Mouse (Mus musculus) heart, embryonic 12.5 days (tissue): ENCODE measurements around the gene Tjap1. TPM values are rescaled to one million over a fixed set of nuclear protein-coding genes. Genes with fewer than 3 reads are reported as not detected.

Experiments
- ATAC-seq: fragments of 200-750 bp; cut with Nextera tagmentation; 2 replicates; pipeline ENCODE4 v1.8.0; 2017; ENCODE audit warnings: moderate TSS enrichment, moderate library complexity; ENCODE audit not compliant: insufficient number of reproducible peaks, low FRiP score
- H3K27ac ChIP-seq: fragments of 300-500 bp; sonication (generic); 2 replicates; pipeline ENCODE4 v1.5.1; 2016; ENCODE audit warnings: mild to moderate bottlenecking, moderate library complexity; ENCODE audit not compliant: poor library complexity, severe bottlenecking
- H3K27me3 ChIP-seq: fragments of 300-500 bp; sonication (generic); replicated peaks from 2 replicates; pipeline ENCODE4 v1.6.1; 2016; ENCODE audit warnings: mild to moderate bottlenecking, moderate library complexity
- H3K36me3 ChIP-seq: fragments of 300-500 bp; sonication (generic); 2 replicates; pipeline ENCODE4 v1.6.1; 2016; ENCODE audit warnings: mild to moderate bottlenecking, moderate library complexity
- H3K4me1 ChIP-seq: fragments of 300-500 bp; sonication (generic); replicated peaks from 2 replicates; pipeline ENCODE4 v1.6.1; 2016; ENCODE audit warnings: mild to moderate bottlenecking
- H3K4me2 ChIP-seq: fragments of 300-500 bp; sonication (generic); 2 replicates; pipeline ENCODE4 v1.6.1; 2016; ENCODE audit warnings: mild to moderate bottlenecking, moderate library complexity
- H3K4me3 ChIP-seq: fragments of 300-500 bp; sonication (generic); 2 replicates; pipeline ENCODE4 v1.5.1; 2016; ENCODE audit warnings: mild to moderate bottlenecking
- H3K9ac ChIP-seq: fragments of 300-500 bp; sonication (generic); 2 replicates; pipeline ENCODE4 v1.6.1; 2016; ENCODE audit warnings: mild to moderate bottlenecking, moderate library complexity
- H3K9me3 ChIP-seq: fragments of 300-500 bp; sonication (generic); replicated peaks from 2 replicates; pipeline ENCODE4 v1.6.1; 2016; ENCODE audit warnings: mild to moderate bottlenecking, moderate library complexity
- WGBS: fragments of 180-500 bp; shearing (Covaris S2); methylation state at CpG from one replicate; pipeline ENCODE4 v1.1.7; 2016; 5-methylcytosine and 5-hydroxymethylcytosine counted together
- polyA plus RNA-seq: library from polyadenylated mRNA; unstranded; fragments of >200 nt; fragmentation: Nextera tagmentation; extraction: Ambion mirVana; gene quantifications from 2 replicates; pipeline ENCODE4 v1.2.1, GENCODE M21; 2016

Tjap1 gene
- polyA plus RNA-seq, 1 experiment from 2014 or later = 44.1 TPM

GRCm38 (mm10) chr17:46283140-46283539, 314 bp upstream of the Tjap1 start:
- H3K9me3 ChIP-seq = no peaks in the 10 kb centered on the region
- H3K4me1 ChIP-seq = peaks cover 29% of the 10 kb centered on the region
- peak overlapping the region; percentile 91 for H3K4me2 ChIP-seq
- no peaks in the 10 kb centered on the region; the same call in 1 of the 2 replicates for H3K27me3 ChIP-seq
- H3K36me3 ChIP-seq = peaks cover 27% of the 10 kb centered on the region
- no peak overlapping the region for H3K9ac ChIP-seq
- 0 out of 2 replicates have a peak, but pooled peaks have one; percentile 4 for ATAC-seq
- no peak overlapping the region for H3K27ac ChIP-seq
- whole genome bisulfite sequencing = 19% methylated on average over 9 of the region's 9 CpGs
- H3K4me3 ChIP-seq = peak overlapping the region; percentile 83

- no peak for ATAC-seq
- Histone ChIP-seq H3K9ac (0 out of 2 replicates have a peak overlapping the region, but pooled peaks have one; percentile 2), H3K9me3 (no peaks in the 10 kb centered on the region), H3K27ac (peak overlapping the region; percentile 45), H3K4me3 (no peak overlapping the region), H3K4me2 (no peak overlapping the region), H3K27me3 (no peaks in the 10 kb centered on the region), H3K4me1 (peaks cover 50% of the 10 kb centered on the region), H3K36me3 (peaks cover 55% of the 10 kb centered on the region)
- WGBS = 83% methylated on average over 12 of the region's 12 CpGs
Measured at GRCm38 (mm10) chr17:46278011-46278765, 4.6 kb downstream of the Tjap1 start.

GRCm38 (mm10) chr17:46277586-46277985, 5.2 kb downstream of the Tjap1 start:
- Histone ChIP-seq H3K4me1 (peaks cover 56% of the 10 kb centered on the region), H3K4me2 (no peak overlapping the region), H3K4me3 (no peak overlapping the region), H3K27ac (no peak overlapping the region; the same call in 1 of the 2 replicates), H3K9me3 (no peaks in the 10 kb centered on the region), H3K9ac (no peak overlapping the region), H3K27me3 (no peaks in the 10 kb centered on the region), H3K36me3 (peaks cover 60% of the 10 kb centered on the region)
- no peak for ATAC-seq
- 65% methylated on average over 4 of the region's 4 CpGs for WGBS

DNA sequence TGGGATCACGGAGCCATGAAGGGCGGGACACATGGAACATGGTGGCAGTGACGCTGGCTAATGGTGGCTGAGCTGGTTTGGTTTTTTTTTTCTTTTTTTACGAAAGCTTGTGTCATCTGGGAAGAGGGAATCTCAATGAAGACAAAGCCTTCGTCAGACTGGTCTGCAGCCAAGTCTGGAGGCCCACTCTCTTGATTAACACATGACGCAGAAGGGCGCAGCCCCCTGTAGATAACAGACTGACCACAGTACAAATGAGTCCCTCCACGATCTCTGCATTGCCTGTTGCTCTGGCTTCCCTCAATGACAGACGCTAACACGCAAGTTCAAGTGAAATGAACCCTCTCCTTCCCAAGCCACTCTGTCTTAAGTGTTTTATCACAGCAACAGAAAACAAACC, 7.3 kb downstream of the Tjap1 start:
- no peak overlapping the region for H3K4me3 ChIP-seq
- no peak overlapping the region for H3K27ac ChIP-seq
- 56% methylated on average over 10 of the region's 10 CpGs for WGBS
- no peaks in the 10 kb centered on the region for H3K27me3 ChIP-seq
- H3K4me1 ChIP-seq = peaks cover 52% of the 10 kb centered on the region
- H3K9ac ChIP-seq = no peak overlapping the region
- no peak overlapping the region for H3K4me2 ChIP-seq
- H3K9me3 ChIP-seq = no peaks in the 10 kb centered on the region
- no peak for ATAC-seq
- peaks cover 75% of the 10 kb centered on the region for H3K36me3 ChIP-seq

DNA sequence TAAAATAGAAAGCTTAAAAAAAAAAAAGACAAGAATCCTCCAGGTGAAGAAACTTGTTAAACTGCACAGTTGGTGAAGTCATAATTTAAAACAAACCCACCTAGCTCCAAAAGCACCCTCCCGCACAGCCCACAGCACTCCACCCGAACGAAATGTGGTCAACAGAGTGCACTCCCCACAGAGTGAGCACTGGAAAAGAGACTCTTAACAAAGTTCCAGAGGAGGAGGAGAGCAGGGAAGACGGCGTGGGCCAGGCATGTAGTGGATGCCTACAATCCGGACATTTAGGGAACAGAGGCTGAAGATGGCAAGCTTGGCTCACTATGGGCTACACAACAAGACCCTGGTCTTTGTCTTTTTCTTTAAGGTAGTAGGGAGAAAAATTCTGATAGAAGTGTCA, 7.8 kb downstream of the Tjap1 start:
- H3K9me3 ChIP-seq = no peaks in the 10 kb centered on the region
- 87% methylated on average over 6 of the region's 6 CpGs for WGBS
- no peak for ATAC-seq

GRCm38 (mm10) chr17:46274465-46274864, 8.4 kb downstream of the Tjap1 start:
- peak overlapping the region; percentile 29; the same call in 1 of the 2 replicates for H3K9ac ChIP-seq
- WGBS = 79% methylated on average over 6 of the region's 6 CpGs

More for the DNA sequence above, 7.8 kb downstream of the Tjap1 start:
- Histone ChIP-seq H3K36me3 (peaks cover 75% of the 10 kb centered on the region), H3K27me3 (no peaks in the 10 kb centered on the region), H3K9ac (no peak overlapping the region), H3K4me2 (no peak overlapping the region), H3K4me1 (peaks cover 54% of the 10 kb centered on the region), H3K4me3 (no peak overlapping the region), H3K27ac (no peak overlapping the region)

GRCm38 (mm10) chr17:46273803-46274236, 9.0 kb downstream of the Tjap1 start:
- Histone ChIP-seq H3K4me1 (peaks cover 64% of the 10 kb centered on the region), H3K27me3 (no peaks in the 10 kb centered on the region), H3K4me2 (no peak overlapping the region), H3K27ac (peak overlapping the region; percentile 69), H3K9me3 (no peaks in the 10 kb centered on the region), H3K36me3 (peaks cover 71% of the 10 kb centered on the region), H3K9ac (peak overlapping the region; percentile 29; the same call in 1 of the 2 replicates), H3K4me3 (no peak overlapping the region)
- 38% methylated on average over 1 of the region's 1 CpGs for WGBS
- no peak for ATAC-seq

More at GRCm38 (mm10) chr17:46274465-46274864, 8.4 kb downstream of the Tjap1 start:
- H3K4me1 ChIP-seq = peaks cover 59% of the 10 kb centered on the region
- no peak overlapping the region for H3K4me2 ChIP-seq
- ATAC-seq = no peak
- H3K4me3 ChIP-seq = no peak overlapping the region
- H3K27ac ChIP-seq = peak overlapping the region; percentile 69; the same call in 1 of the 2 replicates
- peaks cover 75% of the 10 kb centered on the region for H3K36me3 ChIP-seq
- no peaks in the 10 kb centered on the region for H3K9me3 ChIP-seq
- no peaks in the 10 kb centered on the region for H3K27me3 ChIP-seq

- WGBS = 69% methylated on average over 5 of the region's 5 CpGs
- peaks cover 66% of the 10 kb centered on the region for H3K4me1 ChIP-seq
- H3K36me3 ChIP-seq = peaks cover 63% of the 10 kb centered on the region
Measured at GRCm38 (mm10) chr17:46272675-46273074, 10.2 kb downstream of the Tjap1 start.

DNA sequence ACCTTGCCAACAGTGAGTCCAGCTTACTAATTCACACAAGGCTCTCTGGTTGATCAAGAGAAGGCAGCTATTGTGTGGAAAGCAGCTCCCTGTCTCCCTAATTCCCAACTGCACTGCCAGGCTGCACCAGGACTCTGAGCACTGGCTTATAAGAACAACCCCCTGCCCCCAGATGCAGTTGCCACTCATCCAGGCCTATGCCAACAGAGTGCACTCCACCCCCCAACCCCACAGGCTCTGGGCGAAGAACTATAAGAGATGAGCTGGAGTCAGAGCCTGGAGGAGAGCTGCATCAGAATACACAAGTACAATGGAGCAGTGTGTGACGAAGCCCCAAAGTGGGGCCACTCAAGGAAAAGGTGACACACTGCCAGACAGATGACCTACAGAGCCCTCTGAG, 10.8 kb downstream of the Tjap1 start:
- ATAC-seq = no peak
- no peaks in the 10 kb centered on the region for H3K27me3 ChIP-seq
- no peak overlapping the region for H3K27ac ChIP-seq
- H3K4me2 ChIP-seq = no peak overlapping the region
- H3K9ac ChIP-seq = no peak overlapping the region
- peaks cover 64% of the 10 kb centered on the region for H3K36me3 ChIP-seq
- peaks cover 61% of the 10 kb centered on the region for H3K4me1 ChIP-seq
- 76% methylated on average over 2 of the region's 2 CpGs for WGBS
- H3K4me3 ChIP-seq = no peak overlapping the region
- no peaks in the 10 kb centered on the region for H3K9me3 ChIP-seq

More at GRCm38 (mm10) chr17:46272675-46273074, 10.2 kb downstream of the Tjap1 start:
- no peaks in the 10 kb centered on the region for H3K9me3 ChIP-seq
- H3K4me3 ChIP-seq = no peak overlapping the region
- no peak overlapping the region; the same call in 1 of the 2 replicates for H3K27ac ChIP-seq
- no peak overlapping the region for H3K4me2 ChIP-seq
- ATAC-seq = no peak
- H3K27me3 ChIP-seq = no peaks in the 10 kb centered on the region
- H3K9ac ChIP-seq = no peak overlapping the region

GRCm38 (mm10) chr17:46269771-46270534, 12.9 kb downstream of the Tjap1 start:
- 85% methylated on average over 19 of the region's 19 CpGs for WGBS
- H3K4me3 ChIP-seq = no peak overlapping the region
- H3K9me3 ChIP-seq = no peaks in the 10 kb centered on the region
- peaks cover 74% of the 10 kb centered on the region for H3K36me3 ChIP-seq
- no peak overlapping the region for H3K9ac ChIP-seq
- H3K4me2 ChIP-seq = no peak overlapping the region
- ATAC-seq = no peak
- H3K27ac ChIP-seq = no peak overlapping the region
- peaks cover 64% of the 10 kb centered on the region for H3K4me1 ChIP-seq
- H3K27me3 ChIP-seq = no peaks in the 10 kb centered on the region
